8 mouse cellular contexts compared by ENCODE assay signal in the genomic region with DNA sequence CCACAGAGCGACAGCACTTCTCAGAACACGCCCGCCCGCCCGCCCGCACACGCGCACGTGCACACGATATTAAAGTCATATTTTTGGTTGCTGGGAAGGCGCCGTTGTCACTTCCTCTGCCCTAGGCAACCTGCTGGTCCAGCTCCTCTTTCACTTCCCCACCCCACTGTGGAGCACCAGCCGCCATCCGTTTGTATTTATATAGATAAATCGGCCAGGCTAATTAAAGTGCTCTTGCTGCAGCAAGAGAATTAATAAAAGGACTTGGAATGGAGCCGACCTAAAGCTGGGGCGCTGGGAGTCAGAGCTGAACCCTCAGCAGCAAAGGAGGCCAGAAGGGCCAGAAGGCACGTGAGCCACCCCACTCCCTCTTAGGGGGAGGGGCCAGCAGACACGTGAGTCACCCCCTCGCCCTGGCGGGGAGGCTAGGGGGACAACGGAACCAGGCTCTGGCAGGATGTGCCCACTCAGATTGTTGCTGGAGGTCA.
DNase-seq lines count a peak whose midpoint lies in the region; ATAC-seq and TF ChIP-seq lines count a peak whose summit lies in the region.

No protein-coding gene starts in this region.

- peak; percentile 27 to 57 for DNase-seq in left cerebral cortex, postnatal 14 days (ENCODE audit: low spot score in 2 of 2)
- no peak for DNase-seq in left cerebral cortex, adult 8-10 months (ENCODE audit: low spot score in 2 of 2)
- DNase-seq in ES-E14 (ENCODE audit: low read depth, low spot score), result no peak
- DNase-seq in heart, embryonic 10.5 days (ENCODE audit: low spot score), result no peak
- DNase-seq in adipocyte (ENCODE audit: low spot score), result no peak
- no peak for DNase-seq in gastrocnemius, postnatal 25 days

- 53% methylated on average over 22 of the region's 22 CpGs for WGBS in heart, embryonic 10.5 days

- intact Hi-C loops in left cerebral cortex, postnatal 14 days (cut with DNase I), result no loop called here

- in situ Hi-C loops in ES-E14 (cut with MboI; ENCODE audit: low sequenced_read_pairs in 2 of 2, unreplicated experiment in 2 of 2), result no loop called here

- ATAC-seq in megakaryocyte, adult 5-6 weeks (ENCODE audit: poor library complexity, severe bottlenecking), result peak; percentile 73
- ATAC-seq in CD4-positive, CD25-positive, alpha-beta regulatory T cell, adult 4 months, result no peak

- H3K27me3 ChIP-seq in heart, embryonic 10.5 days (ENCODE audit: insufficient read depth, poor library complexity, severe bottlenecking), result peaks cover 6% of the 10 kb centered on the region; the same call in 1 of the 2 replicates

- no peak overlapping the region for H3K4me3 ChIP-seq in ES-E14 (ENCODE audit: insufficient read depth in 1 of 2, low read depth in 1 of 2, low read length in 2 of 2, poor library complexity in 1 of 2, severe bottlenecking in 1 of 2)
- H3K4me3 ChIP-seq in heart, embryonic 10.5 days, result no peak overlapping the region

- H3K4me1 ChIP-seq in ES-E14 (ENCODE audit: control insufficient read depth in 2 of 2, insufficient read depth in 2 of 2, low read length in 2 of 2, poor library complexity in 1 of 2), result peaks cover 0 to 8% of the 10 kb centered on the region in 2 experiments; a peak in 1 of 4 replicates
- peaks cover 92% of the 10 kb centered on the region for H3K4me1 ChIP-seq in heart, embryonic 10.5 days

- no peak overlapping the region for H3K27ac ChIP-seq in ES-E14 (ENCODE audit: insufficient read depth, low read depth, low read length, poor library complexity, severe bottlenecking)
- H3K27ac ChIP-seq in heart, embryonic 10.5 days, result peak overlapping the region; percentile 88

- H3K9ac ChIP-seq in ES-E14 (ENCODE audit: insufficient read depth, low read depth, low read length, poor library complexity, severe bottlenecking), result peak overlapping the region; percentile 27; the same call in 1 of the 2 replicates

- no peaks in the 10 kb centered on the region for H3K36me3 ChIP-seq in ES-E14 (ENCODE audit: control insufficient read depth, insufficient read depth, low read length, poor library complexity, severe bottlenecking)
- H3K36me3 ChIP-seq in heart, embryonic 10.5 days, result no peaks in the 10 kb centered on the region

- no peaks in the 10 kb centered on the region for H3K9me3 ChIP-seq in ES-E14 (ENCODE audit: control insufficient read depth, insufficient read depth, low read depth, low read length)
- no peaks in the 10 kb centered on the region for H3K9me3 ChIP-seq in heart, embryonic 10.5 days

TF ChIP-seq in ES-E14, 5 proteins besides CTCF, POLR2A, EP300 and RAD21:
- TF ChIP-seq ZC3H11A (IDR thresholded peaks at IDR 0.05; ENCODE audit: borderline replicate concordance, low read depth, low read length) (no peak), ZNF384 (IDR thresholded peaks at IDR 0.05; ENCODE audit: low read depth, low read length) (no peak), HCFC1 (IDR thresholded peaks at IDR 0.05; ENCODE audit: borderline replicate concordance, insufficient read depth, low read length) (no peak), CHD2 (IDR thresholded peaks at IDR 0.05; ENCODE audit: low read depth, low read length) (no peak), MAFK (IDR thresholded peaks at IDR 0.05; ENCODE audit: insufficient read depth, low read depth, low read length) (no peak)

Comparison
In these comparisons a context has a peak if more than half of its experiments do, and no peak if none do; other contexts are left out.
1. DNase-seq: peak in left cerebral cortex, postnatal 14 days (2 of 2); none in left cerebral cortex, adult 8-10 months (0 of 2), ES-E14 (single experiment), heart, embryonic 10.5 days (single experiment), adipocyte (single experiment) and gastrocnemius, postnatal 25 days (single experiment).